Mouse (Mus musculus) right cerebral cortex, adult 2 months (tissue): ENCODE data around the gene Rnf113a1.
"Not testable (repeated sequence)": the region's sequence is repeated elsewhere in the genome, so short reads cannot be mapped to it uniquely, and the experiment has no call there.

ENCODE experiments used
- DNase-seq, 2 experiments: peaks; one replicate each; pipeline ENCODE4 v3.0.0; 2021 to 2022; ENCODE audit warnings: low spot score in 2 of 2

Gene Rnf113a1

DNA sequence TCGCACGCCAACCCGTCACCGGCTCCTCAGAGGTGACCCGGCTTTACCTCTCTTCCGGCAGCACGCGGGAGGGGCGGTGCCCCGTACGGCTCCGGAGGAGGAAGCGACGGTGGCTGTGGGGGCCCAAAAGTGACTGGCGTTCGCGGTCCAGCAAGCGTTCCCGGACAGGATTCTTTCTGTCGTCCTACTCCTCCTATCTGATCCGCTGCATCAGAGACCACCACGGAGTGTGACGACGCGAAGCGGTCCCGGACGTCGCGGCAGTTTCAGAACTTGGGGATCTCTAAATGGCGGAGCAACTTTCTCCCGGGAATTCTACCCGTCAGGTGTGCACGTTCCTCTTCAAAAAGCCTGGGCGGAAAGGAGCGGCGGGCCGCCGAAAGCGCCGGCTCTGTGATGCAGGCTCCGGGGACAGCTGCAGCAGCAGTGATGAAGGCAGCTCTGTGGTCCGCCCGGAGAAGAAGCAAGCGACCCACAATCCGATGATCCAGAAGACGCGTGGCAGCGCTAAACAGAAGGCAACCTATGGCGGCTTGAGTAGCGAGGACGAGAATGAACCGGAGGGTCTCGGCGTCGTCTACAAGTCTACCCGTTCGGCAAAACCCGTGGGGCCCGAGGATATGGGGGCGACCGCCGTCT is at the start of gene Rnf113a1, which contains the start of gene Ndufa1:
Gene Rnf113a1, plus strand, starts transcription at position 141 of the 639 bp plus-strand sequence.
Gene Ndufa1, minus strand, starts transcription at position 59 of the 639 bp plus-strand sequence.
- peak; percentile 79 to 82 for DNase-seq

DNA sequence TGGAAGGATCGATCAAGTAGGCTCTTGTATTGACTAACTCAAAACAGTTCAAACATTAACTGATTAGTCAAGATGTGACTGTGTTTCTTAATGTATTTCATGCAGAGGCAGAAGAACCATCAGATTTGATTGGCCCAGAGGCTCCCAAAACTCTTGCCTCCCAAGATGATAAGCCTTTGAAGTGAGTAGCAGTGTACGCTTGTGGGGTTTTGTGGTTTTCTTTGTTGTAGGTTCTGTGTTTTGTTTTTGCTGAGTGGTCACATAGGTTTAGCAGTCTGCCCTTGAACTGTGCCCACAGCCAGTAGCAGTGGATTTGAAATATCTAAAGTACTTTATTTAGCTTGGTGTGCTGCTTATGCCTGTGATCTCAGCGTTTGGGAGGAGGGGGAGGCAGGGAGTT is 49.3 kb upstream of the Rnf113a1 start:
- no peak for DNase-seq

DNA sequence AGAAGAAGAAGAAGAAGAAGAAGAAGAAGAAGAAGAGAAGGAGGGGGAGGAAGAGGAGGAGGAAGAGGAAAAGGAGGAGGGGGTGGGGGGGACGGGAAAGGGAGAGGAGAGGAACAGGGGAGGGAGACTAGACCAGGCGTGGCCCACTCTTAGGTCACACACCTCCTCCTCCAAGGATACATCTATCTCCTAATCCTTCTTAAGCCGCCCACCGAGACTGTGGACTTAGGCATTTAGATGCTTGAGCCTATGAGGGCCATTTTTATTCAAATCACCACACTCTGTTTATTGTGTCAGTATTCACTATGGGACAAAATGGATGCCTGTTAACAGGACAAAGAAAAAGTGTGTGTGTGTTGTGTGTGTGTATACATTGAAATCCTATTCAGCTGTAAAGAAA is 46.5 kb upstream of the Rnf113a1 start:
- not testable (repeated sequence) for DNase-seq

GRCm38 (mm10) chrX:37144954-37145353 is 46.1 kb upstream of the Rnf113a1 start:
- no peak for DNase-seq

DNA sequence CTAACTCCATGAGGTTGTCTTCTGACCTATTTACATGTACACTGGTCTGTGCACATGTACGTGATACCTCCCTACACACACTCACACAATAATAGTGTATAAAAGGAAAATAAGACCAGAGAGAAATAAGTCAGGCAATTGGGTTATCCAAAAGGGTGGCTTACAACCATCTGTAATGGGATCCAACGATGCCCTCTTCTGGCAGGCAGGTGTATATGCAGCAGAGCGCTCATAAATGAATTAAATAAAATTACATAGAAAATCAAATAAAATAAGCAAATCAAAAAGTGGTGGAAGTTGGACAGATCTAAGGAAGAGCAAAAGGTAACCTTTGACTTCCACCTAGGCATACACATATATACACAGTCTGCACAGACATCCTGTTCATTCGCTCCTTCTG is 33.2 kb upstream of the Rnf113a1 start:
- DNase-seq, result no peak

DNA sequence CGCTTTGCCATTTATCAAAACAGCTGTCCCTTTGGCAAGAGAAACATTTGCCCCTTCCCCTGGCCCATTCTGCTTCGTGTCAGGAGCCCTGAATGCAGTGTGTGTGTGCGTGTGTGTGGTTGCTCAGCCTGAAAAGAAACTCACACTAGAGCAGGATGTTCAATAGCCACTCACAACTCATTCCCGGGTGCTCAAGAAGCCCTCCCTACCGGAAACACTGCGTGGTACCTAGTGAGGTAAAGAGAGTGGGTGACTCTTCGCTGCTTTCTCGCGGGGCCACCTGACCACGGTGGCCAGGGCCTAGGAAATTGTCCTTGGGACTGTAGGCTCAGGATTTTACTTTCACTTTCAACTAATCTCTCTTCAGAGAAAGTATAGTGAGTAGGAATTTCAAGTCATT is 29.9 kb upstream of the Rnf113a1 start:
- no peak for DNase-seq

GRCm38 (mm10) chrX:37163115-37163514 is 27.9 kb upstream of the Rnf113a1 start:
- no peak for DNase-seq

DNA sequence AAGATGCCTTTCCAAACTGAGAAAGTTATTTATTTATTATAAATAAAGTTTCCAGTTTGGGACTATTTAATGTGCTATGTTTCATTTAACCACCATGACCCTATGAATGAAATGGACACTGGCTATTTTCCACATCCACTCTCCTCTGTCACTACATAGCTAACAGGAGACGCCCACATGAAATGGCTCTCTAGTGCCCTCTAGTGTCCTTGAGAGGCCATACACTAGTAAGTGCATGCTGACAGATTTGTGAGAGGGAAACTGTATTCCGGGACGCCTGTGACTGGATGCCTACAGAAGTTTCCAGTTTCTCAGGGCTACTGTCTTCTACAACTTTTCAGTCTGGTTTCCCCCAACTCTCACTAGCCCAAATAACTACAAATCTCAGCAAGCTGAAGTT is 24.0 kb upstream of the Rnf113a1 start:
- peak; percentile 13 to 19 for DNase-seq

DNA sequence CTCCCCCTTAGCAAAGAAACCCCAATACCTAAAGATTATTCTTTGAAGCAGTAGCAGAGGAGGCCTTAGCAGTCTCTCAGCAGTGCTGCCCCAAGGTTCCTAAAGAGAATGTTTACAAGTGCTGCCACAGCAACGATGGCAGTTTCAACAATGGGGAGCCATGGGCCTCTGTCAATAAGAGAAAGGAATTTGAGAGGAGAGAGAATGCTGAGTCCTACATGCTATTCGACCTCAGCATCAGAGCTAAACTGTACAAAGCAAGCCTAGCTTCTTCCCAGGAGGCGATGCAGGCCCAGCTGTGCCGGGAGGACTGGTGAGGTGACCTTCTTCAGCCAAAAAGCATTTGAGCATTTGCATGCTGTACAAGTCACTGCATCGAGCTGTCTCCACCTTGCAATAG is 22.3 kb upstream of the Rnf113a1 start, which contains the start of gene Akap14:
Gene Akap14, minus strand, starts transcription at position 101 of the 400 bp plus-strand sequence.
- DNase-seq, result no peak

- DNase-seq, result not testable (repeated sequence)
These were observed 6.6 kb upstream of the Rnf113a1 start for GRCm38 (mm10) chrX:37184401-37184800.

DNA sequence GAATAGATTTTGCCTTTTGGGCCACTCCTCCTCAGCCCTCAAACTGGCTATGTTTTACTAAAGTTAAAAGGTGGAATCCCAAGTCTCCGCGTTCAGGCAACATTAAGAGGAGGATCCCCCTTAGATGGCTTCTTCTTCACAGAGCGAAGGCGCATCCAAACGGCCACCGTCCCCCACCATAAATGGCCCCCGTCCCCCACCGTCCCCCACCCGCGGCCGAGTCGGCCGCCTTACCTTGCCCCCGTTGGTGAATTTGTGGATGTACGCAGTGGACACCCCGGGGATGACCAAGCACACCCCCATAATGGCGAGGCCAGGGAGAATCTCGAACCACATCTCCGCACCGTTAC is 315 bp upstream of the Rnf113a1 start:
- DNase-seq, result no peak

GRCm38 (mm10) chrX:37191744-37192379 is 817 bp downstream of the Rnf113a1 start:
- DNase-seq, result peak; percentile 15 to 32

DNA sequence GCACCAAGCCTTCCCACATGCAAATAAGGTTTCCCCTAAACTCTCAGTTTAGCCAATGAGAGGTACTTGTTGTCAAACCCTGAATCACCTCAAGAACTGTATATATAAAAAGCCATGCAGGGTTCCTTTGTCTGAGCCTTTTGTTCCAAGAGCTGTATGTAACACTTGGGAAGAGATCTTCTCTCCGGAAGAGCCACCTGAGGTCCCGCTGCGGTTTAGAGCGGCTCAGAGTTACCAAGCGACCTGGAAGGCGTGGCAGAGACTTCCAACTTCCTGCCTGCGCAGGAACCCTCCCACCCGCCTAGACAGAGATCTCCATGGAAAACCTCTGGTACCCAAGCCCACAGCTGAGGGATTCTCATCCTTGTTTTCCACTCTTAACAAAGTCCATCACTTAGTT is 7.6 kb downstream of the Rnf113a1 start:
- no peak for DNase-seq

DNA sequence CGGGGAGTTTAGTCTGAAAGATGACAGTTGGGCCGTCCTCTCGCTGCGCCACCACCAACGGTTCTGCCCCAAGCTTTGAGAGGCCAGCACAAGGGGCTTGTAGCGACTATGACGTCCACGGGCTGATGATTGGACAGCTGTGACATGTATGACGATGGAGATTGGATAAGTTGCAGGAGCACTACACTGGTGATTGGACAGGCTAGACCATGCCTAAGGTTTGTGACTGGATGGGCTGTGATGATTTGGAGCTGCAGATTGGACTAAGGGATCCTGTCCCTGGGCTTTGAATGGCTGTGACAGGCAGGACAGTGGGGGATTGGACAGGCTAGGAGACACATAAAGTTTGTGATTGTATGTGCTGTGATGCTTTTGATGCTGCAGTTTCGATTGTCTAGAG is 19.9 kb downstream of the Rnf113a1 start, which contains the start of gene Gm9:
Gene Gm9, minus strand, starts transcription at position 101 of the 400 bp plus-strand sequence.
- no peak for DNase-seq

DNA sequence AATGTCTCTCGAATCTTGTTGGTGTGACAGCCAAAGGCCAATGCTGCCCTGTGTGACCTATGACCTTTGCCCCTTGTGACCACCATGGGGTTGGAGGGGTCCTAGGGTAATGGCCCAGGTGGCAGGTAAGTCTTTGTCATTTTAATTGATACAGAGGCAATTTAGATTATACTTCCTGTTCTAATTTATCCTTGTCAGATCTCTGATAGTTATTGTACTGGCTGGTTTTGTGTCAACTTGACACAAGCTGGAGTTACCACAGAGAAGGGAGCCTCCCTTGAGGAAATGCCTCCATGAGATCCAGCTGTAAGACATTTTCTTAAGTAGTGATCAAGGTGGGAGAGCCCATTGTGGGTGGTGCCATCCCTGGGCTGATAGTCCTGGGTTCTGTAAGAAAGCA is 31.1 kb downstream of the Rnf113a1 start, which contains the start of gene Rhox1:
Gene Rhox1, minus strand, starts transcription at position 101 of the 400 bp plus-strand sequence.
- DNase-seq, result not testable (repeated sequence)
